Mouse (Mus musculus) T-cell, adult 2 months (primary cell): ENCODE data around the gene Cd300ld5.
"Not testable (repeated sequence)": the region's sequence is repeated elsewhere in the genome, so short reads cannot be mapped to it uniquely, and the experiment has no call there.

ENCODE experiments used
- DNase-seq: peaks from one replicate; pipeline ENCODE4 v3.0.0; 2022; ENCODE audit warnings: low spot score

Cd300ld5 gene

DNA sequence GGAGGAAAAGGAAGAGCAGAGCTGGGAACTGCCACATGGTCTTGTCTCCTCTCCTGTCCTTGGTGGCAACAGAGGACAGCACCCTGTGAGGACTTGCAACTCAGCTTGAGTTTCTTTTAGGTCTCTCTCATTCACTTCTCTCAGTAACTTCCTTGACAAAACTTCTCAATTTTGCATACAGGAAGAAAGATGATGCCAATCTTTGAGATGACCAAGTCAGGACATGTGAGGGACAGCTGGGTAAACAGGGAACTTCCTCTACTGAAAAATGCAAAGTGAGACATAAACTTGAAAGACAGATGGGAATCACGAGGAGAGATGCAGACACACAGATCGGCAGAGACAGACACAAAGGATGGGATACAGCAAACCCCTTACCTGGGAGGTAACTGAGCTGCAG lies 10.7 kb upstream of the Cd300ld5 start, which contains the start of gene Cd300ld3:
TSS of gene Cd300ld3 (minus strand) at position 151 of the 400 bp plus-strand sequence.
- no peak for DNase-seq

DNA sequence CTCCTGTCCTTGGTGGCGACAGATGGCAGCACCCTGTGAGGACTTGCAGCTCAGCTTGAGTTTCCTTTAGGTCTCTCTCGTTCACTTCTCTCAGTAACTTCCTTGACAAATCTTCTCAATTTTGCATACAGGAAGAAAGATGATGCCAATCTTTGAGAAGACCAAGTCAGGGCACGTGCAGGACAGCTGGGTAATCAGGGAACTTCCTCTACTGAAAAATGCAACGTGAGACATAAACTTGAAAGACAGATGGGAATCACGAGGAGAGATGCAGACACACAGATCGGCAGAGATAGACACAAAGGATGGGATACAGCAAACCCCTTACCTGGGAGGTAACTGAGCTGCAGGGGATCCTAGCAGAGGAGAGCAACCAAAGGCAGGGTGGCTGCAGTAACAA lies 10.7 kb downstream of the Cd300ld5 start, which contains the start of gene Cd300ld4:
TSS of gene Cd300ld4 (minus strand) at position 101 of the 400 bp plus-strand sequence.
- DNase-seq, result not testable (repeated sequence)

DNA sequence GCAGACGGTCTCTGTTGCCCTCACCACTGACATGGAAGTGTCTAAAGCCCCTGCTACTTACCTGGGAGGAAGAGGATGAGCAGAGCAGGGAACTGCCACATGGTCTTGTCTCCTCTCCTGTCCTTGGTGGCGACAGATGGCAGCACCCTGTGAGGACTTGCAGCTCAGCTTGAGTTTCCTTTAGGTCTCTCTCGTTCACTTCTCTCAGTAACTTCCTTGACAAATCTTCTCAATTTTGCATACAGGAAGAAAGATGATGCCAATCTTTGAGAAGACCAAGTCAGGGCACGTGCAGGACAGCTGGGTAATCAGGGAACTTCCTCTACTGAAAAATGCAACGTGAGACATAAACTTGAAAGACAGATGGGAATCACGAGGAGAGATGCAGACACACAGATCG lies 21.5 kb downstream of the Cd300ld5 start, which contains the start of gene Cd300ld2:
TSS of gene Cd300ld2 (minus strand) at position 101 of the 400 bp plus-strand sequence.
- DNase-seq, result not testable (repeated sequence)

DNA sequence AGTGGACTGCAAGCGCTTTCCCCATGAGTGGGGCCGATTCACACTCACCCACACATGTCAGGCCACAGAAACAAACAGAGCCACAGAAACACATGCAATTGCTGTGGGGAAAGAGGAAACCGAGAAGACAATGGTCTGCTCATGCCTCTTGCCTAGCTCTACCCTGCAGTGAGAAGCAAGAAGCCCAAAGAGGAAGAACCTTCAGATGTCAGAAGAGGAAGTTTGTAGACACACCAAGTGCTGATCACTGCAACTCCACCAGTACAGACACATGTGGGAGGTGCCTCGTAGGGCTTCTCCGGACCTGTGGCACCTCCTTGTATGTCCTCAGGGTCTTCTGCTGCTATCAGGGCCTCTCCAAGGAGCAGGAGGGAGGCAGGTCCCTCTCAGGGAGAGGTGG lies 33.5 kb downstream of the Cd300ld5 start:
- no peak for DNase-seq

DNA sequence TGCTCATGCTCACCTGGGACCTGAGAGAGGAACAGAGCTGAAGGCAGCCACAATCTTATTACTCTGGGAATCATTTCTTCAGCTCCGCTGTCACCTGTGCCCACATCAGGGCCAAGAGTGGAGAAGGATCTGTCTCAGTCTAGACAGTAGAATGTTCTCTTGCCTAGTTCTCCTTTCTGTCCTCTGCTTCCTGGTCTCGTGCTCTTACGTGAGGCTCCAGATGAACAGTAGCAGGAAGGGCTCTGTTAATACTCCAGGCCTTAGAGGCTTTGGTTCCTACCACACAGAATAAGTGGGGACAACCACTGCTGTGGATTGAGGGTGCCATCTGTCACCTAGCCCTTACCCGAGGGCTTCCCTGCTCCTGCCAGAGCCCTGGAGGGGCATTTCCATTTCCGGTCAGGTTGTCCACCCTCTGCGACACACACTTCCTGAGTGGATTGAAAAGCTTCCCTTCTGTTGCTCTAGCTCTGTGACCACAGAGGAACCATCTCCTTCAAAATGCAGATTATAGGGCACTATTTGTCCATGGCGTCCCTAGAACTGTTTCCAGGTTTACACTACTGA lies 36.0 kb downstream of the Cd300ld5 start, which contains the start of gene Cd300c2:
TSS of gene Cd300c2 (minus strand) at position 407 of the 567 bp plus-strand sequence.
- DNase-seq, result no peak

DNA sequence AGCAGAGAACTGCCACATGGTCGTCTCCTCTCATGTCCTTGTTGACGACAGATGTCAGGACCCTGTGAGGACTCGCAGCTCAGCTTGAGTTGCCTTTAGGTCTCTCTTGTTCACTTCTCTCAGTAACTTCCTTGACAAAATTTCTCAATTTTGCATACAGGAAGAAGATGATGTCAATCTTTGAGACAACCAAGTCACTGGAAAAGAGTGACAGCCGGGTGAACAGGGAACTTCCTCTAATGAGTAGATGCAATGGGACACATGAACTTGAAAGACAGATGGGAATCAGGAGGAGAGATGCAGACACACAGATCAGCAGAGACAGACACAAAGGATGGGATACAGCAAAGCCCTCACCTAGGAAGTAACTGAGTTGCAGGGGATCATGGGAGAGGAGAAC lies 47.8 kb downstream of the Cd300ld5 start, which contains the start of gene Cd300ld:
TSS of gene Cd300ld (minus strand) at position 130 of the 400 bp plus-strand sequence.
- DNase-seq, result no peak

DNA sequence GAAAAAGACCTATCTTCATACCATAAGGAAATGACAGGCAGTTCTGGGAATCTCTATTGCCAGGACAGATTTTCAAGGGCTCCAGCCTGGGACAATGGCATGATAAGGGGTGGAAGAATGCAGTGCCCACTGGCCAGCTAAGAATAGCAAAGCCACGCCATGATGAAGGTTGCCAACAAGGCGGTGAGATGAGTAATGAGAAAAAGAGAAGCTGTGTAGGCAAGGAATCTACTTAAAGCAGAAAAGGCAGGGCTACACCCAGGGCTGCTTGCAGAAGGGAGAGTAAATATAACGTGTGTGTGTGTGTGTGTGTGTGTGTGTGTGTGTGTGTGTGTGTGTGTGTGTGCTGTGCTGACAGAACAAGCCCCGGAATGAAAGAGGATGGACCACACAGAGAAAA lies 55.7 kb downstream of the Cd300ld5 start:
- DNase-seq, result no peak
